Mouse (Mus musculus) liver (tissue): ENCODE results near the gene Khdrbs2.
"Not testable (repeated sequence)": the region's sequence is repeated elsewhere in the genome, so short reads cannot be mapped to it uniquely, and the experiment has no call there.

Experiments
- DNase-seq: peaks from one replicate; pipeline ENCODE4 v3.0.0-alpha.2; 2020; ENCODE audit warnings: mixed read lengths

Khdrbs2 gene

GRCm38 (mm10) chr1:32471502-32472214 is 299.1 kb downstream of the Khdrbs2 start:
- DNase-seq, result no peak

GRCm38 (mm10) chr1:32487944-32488343 is 315.4 kb downstream of the Khdrbs2 start:
- DNase-seq, result no peak

DNA sequence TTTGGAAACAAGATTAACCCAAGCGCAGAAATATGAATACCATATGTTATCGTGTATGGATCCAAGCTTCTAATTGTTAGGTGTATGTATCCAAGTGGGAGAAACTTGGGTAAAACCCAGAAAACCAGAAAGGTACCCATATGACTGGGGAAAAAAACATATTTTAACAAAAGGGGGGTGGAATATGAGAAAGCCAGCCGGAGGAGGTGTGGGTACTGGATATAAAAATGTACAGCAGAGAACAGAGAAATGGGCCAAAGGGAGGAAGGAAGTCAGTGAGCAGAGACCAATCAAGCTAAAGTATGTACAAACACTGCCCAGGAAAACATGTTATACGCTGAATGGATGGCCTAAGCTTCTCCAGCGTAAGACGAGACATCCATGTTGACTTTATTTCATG is 330.9 kb downstream of the Khdrbs2 start:
- no peak for DNase-seq

DNA sequence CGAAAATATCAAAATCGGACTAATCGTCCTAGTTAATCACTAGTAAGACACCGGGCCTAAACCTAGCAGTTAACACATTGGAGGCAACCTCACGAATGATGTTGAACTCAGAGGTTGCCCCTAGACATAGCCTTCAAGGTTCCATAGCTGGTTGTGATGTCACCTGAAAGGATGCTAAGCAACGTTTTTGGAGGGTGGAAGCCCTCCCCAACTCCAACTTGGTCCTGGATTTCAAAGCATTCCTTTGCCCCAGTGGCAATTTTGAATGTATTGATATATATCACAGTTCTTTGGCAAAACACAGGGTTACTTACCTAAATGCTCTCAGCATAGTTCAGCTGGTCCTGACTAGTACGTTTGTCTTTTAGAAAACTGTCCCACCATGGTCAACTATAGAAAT is 374.7 kb downstream of the Khdrbs2 start, which contains the start of gene Gm5415:
Gm5415 (minus strand) TSS at position 101 of the 400 bp plus-strand sequence.
- DNase-seq, result not testable (repeated sequence)

DNA sequence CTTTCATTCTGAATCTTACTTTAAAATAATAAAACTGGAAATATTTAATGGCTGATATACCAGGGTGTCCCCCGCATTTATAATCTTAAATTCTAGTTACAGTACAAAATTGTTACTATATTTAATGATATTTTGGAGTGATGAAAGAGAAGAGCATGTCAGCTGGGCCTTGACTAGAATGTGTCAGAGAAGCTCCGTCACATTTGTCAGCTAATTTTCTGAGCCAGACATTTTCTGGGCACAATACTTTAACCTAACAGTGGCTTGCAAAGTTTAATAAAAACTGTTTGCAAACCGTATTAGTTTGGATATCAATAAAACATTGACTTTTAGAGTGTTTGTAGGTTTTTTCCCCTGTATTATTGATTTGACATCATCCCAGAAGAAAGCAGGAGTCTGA is 380.9 kb downstream of the Khdrbs2 start:
- no peak for DNase-seq

DNA sequence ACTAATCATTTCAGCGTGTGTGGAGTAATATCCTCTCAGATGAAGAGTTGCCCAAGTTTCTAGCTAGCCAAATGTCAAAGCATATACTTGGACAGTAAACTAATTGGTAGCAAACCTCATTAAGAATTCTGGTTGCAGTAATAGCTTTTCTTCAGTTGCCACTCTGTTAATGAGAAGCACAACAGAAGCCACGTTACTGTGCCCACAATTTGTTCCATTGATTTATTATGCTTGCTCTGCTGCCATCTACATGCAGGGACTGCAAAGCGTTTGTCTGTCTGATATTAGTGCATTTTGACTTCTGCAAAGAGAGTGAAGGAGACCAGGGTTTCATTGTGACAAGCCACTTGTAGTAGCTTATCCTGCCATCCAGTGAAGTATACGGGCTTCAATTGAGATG is 381.4 kb downstream of the Khdrbs2 start:
- DNase-seq, result no peak

DNA sequence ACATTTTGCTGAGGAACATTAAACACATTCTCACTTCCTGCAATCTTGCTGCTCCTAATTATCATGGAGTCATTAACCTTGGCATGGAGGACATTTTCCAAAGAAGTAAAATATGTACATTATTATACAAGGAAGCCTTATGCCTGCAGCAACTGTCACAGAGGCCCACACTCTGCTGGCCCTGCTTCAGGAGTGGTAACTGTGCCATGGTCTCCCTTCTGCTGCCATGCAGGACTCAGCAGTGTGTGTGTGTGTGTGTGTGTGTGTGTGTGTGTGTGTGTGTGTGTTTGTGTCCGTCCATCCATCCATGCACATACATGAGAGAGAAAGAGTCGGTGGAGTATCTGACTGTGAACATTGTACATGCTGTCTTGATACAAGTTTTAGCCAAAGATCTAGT is 396.4 kb downstream of the Khdrbs2 start:
- DNase-seq, result no peak

DNA sequence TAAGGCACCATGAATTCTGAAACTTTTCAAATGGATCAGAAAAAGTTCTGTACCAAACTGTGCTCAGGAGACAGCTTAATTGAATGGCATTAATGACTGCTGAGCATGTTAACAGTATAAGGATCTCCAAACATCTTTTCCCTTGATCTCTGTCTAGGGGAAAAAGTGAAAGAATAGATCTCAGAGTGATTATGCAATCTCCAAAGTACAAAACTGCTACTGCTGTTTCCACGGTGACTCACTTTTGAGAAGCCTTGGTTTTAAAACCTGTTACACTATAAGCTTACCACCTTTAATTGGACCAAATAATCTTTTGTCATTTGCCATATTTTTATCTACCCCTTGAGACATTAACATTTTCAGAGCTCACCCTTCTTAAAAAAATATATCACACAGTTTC is 453.5 kb downstream of the Khdrbs2 start:
- no peak for DNase-seq

GRCm38 (mm10) chr1:32632415-32633354 is 460.2 kb downstream of the Khdrbs2 start:
- no peak for DNase-seq

- DNase-seq, result no peak
Observed at GRCm38 (mm10) chr1:32633404-32633803, 460.9 kb downstream of the Khdrbs2 start.

DNA sequence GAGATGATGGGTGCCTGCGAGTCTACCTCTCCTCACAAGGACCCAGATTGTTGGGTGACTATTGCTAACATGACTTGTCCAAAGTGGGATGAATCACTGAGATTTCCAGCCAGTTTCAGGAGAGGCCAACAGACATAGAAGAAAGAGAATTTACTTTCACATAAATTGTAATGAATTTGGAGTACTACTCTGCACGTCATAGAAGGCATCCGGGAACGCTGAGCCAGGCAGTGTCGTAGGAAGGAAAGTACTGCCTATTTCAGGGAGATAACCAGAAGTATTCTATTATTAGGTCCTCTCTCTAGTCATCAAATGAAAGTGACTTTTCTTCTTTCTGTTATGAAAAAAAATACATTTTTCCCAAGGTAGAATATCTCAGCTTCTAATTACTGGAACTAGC is 466.6 kb downstream of the Khdrbs2 start:
- DNase-seq, result no peak

DNA sequence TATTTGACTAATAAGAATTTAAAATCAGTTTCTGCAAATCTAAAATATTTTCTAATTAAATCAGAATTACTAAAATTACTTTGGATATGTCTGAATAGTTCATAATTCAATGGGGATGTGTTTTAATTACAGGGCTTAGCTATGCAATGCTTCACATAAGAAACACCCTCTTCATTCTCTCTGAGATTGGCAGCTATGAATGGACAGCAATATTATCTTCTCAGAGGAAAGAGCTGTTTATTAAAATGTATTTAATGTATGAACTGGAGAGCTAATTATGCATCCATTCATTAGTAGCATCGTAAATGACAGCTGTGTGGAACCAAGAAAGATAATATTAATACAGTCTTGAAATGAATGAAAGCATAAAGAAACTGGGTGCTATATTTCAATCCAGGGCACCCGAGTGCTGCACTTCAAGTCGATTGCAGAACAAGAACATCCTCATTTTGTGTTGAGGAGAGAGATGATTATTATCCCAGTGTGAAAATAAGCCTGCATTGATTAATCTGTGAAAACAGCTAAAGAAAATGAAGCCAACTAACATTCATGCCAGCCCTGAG is 477.2 kb downstream of the Khdrbs2 start:
- no peak for DNase-seq

DNA sequence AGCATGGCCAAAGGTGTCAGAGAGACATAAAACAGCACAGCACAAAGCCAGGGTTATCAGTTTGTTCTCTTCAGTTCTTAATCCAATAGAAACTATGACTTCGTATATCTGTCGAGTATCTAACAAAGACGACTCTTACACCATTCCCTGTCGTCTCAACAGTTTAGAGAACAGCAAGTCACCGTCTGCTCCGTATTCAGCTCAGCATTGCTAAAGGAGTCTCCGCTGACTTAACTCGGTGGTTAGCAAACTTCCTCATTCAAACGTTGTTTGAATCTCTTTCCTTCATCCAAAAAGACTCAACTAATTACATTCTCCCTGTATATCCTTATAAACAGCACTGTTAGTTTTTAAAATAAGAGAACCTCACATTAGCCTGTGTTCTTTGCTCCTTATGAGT is 521.3 kb downstream of the Khdrbs2 start:
- no peak for DNase-seq

GRCm38 (mm10) chr1:32700132-32700531 is 527.6 kb downstream of the Khdrbs2 start:
- no peak for DNase-seq

DNA sequence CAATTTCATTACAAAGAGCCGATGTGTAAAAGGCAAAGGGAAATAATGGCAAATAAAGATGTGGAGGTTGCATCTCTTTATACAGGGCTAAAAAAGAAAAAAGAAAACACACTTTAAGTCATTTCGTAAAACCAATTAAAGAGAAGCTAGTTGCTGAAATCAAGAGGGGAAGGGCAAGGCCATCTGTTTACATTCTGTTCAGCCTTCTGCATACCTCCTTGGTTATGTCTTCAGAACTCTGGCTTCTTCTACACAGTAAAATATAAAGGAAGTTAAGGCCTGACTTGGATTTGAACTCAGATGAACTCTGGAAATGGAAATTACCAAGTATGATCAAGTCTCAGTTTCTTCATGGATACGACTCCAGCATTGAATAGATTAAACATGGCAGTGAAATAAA is 528.8 kb downstream of the Khdrbs2 start:
- DNase-seq, result no peak
